Mouse (Mus musculus) olfactory bulb, adult 2 months (tissue): ENCODE data around the gene Lsm4.

Source experiments
- CTCF ChIP-seq: fragments of 200-500 bp; IDR thresholded peaks from 2 replicates; pipeline ENCODE4 v1.5.1; 2012; ENCODE audit warnings: low read depth, mild to moderate bottlenecking, low read length, moderate library complexity; ENCODE audit not compliant: insufficient read depth
- POLR2A ChIP-seq: fragments of 200-500 bp; IDR thresholded peaks from 2 replicates; pipeline ENCODE4 v1.6.1; 2012; ENCODE audit warnings: mild to moderate bottlenecking, low read depth, low read length, moderate library complexity; ENCODE audit not compliant: insufficient read depth

- no peak for TF ChIP-seq CTCF
- no peak for TF ChIP-seq POLR2A
These were observed 15.8 kb upstream of the Lsm4 start for GRCm38 (mm10) chr8:70657214-70657613.
